Mouse (Mus musculus) liver, adult (tissue): ENCODE results near the gene Etv6.

Experiments
- GATA4 ChIP-seq: IDR thresholded peaks from 2 replicates; pipeline ENCODE4 v1.6.1; 2014; ENCODE audit warnings: mild to moderate bottlenecking, low read length; ENCODE audit not compliant: insufficient replicate concordance

Etv6 gene

DNA sequence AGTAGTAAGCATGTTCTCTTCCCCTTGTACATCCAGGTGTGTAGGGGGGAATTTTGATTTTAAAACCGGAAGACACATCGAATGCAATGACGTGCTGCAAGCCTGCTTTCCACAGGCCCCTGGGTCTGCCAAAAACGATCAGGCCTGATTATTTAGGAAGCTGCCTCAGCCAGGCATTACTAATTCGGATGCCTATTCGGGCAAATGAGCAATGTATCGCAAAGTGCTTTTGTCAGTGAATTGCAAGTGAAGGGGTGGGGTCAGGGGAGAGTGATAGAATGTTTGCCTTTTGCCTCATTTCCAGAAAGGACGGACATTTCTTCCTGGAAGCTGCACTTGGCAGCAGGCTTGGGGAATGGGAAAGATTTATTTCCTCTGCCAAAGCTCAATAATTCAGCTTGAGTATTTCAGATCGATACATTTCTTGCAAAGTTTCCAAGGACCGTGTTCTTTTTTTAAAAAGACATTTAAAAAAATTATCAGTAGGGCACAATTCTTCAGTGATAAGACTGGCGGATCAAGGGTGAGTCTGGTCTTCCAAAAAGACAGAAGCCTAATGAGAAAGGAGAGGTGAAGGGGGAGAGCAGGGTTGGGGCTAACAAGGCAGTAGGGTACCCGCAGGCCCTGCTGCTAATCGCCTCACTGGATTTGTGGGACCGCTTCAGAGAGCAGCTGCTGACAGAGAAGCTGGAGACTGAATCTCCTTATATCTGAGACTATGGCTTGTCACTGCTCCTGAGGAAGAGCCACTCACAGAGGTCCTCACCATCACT, 172.9 kb downstream of the Etv6 start:
- TF ChIP-seq GATA4 = no peak

DNA sequence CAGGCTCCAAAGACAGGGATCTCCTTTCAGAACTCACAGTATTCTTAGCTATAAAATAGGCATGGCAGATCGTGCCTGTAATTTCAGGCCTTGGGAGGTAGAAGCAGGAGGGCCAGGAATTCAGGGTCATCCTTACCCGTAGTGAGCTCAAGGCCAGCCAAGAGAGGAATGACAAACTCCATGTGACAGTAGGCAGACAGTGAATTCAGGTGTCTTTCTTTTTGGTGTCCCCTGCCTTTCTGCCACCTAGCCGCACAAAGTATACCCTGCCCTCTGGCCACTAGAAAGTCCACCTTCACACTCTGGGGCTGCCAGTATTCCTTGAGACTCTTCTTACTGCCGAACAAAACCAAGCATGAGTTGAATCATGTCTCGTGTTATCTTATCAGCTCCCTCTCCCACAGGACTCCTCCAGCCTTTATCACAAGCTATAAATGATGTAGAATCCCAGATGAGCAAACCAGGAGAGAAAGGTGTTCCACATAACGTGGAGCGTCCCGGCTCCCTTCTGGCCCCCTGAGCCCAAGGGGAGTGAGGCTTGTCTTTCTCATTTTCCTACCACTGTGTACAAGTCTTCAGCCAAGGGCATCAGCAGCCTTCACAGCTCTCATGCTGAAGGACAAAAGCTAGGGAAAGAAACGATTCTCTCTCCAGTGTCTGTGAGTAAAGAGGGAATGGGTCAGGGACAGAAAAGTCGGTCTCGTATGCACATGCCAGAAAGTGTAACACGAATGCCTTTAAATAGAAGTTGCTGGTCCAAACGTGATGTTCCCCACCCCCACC, 175.4 kb downstream of the Etv6 start:
- TF ChIP-seq GATA4 = no peak

DNA sequence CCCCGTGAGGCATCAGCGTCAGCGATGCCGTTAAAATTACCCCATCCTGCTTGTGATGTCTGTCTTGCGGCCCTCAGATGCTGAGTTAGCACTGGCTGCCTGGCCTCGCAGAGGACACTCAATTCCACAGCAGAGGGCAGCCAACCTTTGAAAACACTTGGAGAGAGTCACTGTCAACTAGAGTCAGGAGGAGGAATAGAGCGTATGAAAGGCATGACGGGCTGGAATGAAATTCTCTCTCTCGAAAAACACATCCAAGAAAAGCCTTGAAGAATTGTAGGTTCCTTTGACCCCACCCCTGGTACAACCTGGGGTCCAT, 175.9 kb downstream of the Etv6 start:
- TF ChIP-seq GATA4 = no peak

DNA sequence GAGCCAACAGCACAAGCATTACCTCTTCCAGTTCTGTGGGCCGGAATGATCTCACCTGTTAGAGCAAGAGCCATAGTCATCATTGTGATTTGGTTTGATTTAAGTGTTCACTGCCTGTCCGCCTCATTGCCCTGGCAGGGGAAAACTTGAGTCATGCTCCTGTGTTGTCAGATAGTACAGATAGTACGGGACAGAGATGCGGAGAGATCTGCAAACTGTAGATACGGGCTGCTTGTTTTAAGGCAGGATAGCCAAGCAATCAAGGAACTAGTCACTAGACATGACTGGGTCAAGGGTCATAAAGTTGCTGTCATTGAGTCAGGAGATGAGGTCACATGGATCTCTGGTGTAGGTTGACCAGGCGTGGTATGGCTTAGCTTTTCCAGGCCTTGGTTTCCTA, 182.2 kb downstream of the Etv6 start:
- TF ChIP-seq GATA4 = no peak

DNA sequence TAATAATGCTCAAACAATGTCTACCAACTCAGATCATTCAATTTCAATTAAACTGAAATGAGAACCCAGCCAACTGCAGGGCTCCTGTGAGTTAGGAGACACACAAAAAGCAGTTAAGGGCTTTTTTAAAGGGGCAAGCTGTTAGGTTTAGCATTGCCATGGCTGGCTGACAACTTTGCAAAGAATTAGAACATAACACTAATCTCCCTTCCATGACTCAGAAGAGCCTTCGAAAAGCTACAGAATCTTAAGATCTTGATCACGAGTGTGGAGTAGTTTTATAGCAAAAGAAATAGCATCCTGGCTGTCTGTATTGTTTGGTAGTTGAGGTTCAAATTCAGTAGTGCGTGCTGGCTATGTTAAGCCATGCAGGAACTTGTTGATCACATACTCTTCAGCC, 182.9 kb downstream of the Etv6 start:
- no peak for TF ChIP-seq GATA4

DNA sequence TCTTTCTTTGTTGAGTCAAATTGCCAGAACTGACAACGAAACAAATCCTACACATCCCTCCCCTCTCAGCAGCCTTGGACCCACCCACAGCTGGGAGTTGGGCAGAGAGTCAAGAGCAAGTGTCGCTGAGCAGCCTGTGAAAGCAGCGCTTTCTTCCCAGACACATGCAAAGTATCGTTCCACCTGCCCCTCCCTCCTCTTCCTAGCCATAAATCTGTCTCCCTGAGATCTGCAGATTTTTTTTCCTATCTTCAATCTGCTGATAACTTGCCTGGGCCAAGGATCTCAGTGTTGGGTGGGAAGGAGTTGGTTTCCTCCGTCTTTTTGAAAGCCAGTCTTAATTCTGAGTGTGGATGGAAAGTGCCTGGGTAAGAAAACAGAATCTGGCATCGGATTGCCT, 183.9 kb downstream of the Etv6 start:
- no peak for TF ChIP-seq GATA4

DNA sequence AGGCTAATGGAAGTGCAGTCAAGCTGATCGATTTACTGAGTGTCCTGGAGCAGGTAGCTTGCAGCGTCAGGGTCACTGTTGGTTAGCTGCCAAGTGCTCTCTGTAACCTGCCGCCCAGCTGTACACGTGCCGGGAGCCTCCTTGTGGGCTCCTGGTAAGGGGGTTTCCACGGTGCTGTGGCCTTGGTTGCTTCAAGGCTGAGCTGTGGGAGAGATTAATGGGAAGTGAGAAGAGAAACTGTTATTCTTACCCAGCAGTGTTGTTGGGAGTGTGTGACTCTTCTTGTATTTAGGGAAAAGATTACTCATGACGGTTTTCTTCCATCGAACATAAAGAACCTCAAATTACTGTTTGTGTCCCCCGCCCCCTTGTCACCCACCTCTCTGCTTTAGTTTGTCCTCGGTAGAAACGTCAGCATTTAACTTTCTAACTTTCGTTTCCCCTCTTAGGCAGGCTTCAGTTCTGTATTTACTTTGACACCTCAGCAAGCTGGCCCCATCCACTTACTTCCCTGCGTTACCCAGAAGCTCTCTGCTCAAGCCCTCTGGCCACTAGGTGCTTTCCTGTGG, 184.8 kb downstream of the Etv6 start:
- no peak for TF ChIP-seq GATA4

DNA sequence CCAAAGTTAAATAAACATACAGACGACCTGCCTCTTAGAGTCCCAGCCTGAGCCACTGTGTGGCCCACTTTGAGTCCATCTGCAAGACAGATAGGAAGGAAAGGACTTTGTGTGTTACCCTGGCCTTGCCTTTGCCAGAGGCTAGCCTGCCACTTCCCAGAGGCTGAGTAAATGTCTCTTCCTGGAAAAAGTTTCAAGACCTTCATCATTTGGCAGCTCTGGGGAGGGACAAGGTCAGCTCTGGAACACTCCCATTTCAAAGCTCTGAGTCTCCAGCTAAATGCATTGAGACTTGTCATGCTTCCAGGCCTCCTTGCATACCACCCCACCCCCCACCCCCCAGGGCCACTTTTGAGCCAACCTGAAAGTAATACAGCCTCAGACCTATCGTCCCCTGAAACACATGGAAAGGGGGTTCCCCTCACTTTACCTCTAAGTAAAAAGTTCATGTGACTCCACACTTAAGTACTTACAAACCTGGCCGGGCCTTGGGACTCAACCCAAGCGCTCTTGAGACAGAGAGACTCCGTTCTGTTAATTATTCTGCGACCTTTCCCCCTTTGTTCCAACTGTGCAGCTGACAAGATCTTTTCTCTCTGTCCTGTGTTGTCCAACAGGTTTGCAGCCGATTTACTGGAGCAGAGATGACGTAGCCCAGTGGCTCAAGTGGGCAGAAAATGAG, 186.9 kb downstream of the Etv6 start:
- TF ChIP-seq GATA4 = no peak

DNA sequence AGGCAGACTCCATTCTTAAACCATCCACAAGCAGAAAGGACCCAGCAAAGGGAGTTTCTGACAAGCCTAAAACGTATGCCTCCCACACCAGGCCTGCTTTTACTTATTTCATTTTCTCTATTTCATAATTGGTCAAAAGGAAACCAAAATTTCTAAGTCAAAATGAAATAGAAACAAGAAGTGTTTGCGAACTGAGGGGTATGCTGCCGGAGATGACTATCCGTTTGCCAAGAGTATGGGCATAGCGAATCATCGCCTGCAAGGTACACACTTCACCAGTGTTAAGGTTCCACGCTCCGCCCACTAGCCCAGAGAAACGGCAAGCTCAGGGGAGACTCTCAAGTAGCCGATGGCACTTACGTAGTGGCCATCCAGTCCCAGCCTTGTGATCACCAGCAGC, 190.1 kb downstream of the Etv6 start:
- no peak for TF ChIP-seq GATA4

DNA sequence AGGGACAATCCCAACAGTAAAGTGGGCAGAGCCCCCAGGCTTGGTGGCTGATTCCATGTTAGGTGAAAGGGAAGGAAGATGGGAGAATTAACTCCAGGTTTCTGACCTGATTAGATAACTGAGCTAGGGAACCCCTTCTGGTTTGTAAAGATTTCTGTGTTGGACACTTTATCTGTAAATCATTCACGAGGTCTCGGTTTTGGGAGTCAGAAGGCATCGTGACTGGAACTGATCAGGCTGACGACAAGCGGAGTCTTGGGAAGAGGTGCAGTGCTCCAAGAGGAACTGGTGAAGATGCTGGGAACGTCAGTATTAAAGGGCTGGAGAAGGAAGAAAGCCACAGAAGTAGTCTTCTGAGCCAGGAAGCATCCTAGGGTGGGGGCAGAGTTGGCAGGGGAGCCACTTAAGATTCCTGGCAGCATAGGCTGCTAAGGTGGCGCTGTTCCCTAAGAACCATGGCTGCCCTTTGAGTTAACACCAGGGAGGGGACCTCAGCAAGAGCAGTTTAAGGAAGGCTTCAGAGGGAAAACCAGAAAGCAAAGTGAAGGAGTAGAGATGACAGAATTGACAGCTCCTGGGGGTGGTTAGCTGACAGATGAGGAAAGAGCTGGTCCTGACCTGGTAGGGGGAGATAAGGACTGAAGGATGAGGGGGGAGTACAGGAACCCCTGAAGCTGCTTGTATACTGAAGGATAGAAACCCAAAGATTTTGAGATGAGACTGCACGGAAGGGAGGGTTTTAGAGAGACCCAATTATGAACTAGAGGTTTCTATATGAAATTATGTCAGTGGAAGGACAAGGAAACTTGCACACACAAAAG, 191.1 kb downstream of the Etv6 start:
- no peak for TF ChIP-seq GATA4

DNA sequence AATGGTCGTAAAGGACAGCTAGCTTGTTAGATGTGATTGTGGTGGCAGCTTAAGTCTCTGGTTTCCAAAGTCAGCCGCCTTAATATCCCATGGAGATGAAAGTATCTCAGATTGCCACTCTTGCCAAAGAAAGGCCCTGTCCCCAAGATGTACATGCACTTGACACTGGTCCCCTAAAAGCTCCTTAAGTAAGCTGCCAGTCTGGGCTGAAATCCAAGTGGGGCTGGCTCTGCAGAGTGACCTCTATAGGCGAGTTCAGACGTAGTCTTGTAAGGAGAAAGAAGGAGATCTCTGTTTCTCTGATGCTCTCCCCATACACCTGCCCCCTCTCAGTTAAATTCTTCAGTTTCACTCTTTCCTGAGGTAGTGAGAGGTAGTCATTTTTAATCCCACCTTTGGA, 200.8 kb downstream of the Etv6 start:
- no peak for TF ChIP-seq GATA4

DNA sequence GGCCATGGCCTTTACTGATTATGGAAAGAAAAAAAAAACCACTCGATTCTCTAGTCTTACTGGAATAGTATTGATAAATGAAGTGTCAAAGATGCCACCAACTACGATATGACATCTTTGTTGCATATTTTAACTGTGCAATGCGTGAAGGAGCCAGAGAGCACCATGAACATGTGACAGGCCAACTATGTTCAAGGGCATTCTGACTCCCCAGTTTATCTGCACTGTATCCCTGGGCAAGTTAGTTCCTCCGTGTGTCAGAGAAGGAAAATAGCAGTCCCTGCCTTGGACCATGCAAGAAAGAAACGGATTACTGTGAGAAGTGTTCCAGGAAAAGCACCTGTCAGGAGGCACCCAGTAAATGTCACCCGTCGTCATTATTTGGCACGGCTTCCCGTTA, 203.0 kb downstream of the Etv6 start:
- no peak for TF ChIP-seq GATA4

DNA sequence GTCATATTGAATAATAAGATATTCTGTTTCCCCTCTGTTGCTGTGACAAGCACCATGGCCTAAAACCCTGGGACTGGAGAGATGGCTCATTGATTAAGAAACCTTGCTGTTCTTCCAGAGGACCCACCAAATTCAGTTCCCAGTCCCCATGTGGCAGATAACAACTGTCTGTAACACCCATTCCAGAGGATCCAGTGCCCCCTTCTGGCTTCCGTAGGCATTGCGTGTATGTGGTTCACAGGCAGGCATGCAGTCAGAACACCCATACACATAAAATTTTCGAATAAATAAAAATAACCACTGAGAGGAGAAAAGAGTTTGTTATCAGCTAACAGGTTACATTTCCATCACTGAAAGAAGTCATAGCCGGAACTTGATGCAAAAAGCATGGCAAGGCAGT, 205.5 kb downstream of the Etv6 start:
- TF ChIP-seq GATA4 = no peak

DNA sequence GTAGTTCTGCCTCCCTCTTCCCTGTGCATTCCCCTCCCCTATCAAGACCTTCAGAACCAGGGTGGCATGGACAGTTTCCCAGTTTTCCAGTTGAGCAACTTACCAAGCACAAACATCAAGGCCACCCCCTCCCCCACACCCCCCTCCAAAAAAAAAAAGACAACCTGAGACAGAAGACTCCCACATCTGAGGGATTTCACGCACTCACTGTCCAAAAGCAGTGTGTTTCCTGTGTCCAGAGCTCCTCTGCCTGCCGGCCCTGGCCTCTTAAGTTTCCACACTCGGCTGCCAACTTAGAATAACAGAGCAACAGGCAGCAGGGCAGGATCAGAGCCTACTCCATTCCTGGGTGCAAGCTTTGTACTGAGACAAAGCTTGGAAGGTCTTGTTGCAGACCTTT, 207.6 kb downstream of the Etv6 start:
- no peak for TF ChIP-seq GATA4

DNA sequence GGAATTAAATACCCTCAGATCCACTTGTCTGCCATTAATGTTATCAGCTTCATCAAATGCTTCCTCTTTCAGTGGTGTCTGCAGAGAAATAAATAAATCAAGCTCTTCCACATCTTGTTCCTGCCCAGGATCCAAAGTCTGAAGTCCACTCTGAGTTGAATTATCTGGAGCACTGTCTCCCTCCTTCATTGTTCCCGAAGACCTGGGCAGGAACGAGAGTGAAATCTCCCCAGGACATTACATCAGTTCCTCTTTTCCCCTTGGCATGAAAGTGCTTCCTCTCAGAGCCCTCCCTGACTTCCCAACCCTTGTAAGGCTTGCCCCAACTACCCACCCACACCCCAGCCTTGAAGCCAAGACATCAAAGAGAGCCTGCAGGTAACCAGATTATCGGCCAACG, 208.0 kb downstream of the Etv6 start:
- no peak; the same call in 1 of the 2 replicates for TF ChIP-seq GATA4

DNA sequence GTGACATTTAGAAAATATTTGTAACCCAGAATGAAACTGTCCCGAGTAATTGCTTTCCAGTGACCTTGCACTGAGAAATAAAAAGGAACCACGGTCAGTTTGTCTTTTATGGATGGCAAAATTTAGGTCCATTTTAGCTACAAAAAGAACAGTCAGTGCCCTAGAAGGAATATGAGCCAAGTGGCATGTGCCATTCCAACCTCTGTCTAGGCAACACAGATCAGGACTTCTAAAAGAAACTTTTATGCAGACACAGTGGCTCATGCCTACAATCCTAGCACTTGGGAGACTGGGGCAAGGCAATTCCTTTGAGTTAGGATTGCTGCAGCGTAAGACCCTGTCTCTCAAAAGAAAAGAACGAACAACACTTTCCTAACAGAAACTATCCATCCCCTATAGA, 208.6 kb downstream of the Etv6 start:
- no peak for TF ChIP-seq GATA4

DNA sequence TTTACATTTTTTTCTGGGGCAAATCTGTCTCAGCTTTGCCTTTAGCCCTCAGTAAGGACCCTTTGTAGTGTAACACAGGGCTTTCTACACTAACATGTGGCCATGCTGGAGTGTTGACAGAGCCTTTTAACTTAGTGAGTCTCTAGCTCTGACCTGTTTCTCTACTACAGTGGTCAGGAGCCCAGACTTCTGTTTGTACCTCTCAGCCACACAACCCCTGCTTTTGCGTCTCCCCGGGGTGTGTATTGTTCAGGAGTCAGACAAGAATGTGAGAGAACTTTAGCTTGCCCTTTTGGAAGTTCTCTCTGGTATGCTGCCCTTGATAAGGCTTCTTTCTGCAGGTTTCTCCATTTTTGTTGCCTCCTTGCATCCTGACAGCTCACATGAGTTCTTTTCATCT, 210.6 kb downstream of the Etv6 start:
- TF ChIP-seq GATA4 = no peak
